Mouse (Mus musculus): ENCODE results near the gene Stap2. TPM values are rescaled to one million over a fixed set of nuclear protein-coding genes. Genes with fewer than 3 reads are reported as not detected.

Gene Stap2
- polyA plus RNA-seq, 1 experiment: 10.6 TPM

DNA sequence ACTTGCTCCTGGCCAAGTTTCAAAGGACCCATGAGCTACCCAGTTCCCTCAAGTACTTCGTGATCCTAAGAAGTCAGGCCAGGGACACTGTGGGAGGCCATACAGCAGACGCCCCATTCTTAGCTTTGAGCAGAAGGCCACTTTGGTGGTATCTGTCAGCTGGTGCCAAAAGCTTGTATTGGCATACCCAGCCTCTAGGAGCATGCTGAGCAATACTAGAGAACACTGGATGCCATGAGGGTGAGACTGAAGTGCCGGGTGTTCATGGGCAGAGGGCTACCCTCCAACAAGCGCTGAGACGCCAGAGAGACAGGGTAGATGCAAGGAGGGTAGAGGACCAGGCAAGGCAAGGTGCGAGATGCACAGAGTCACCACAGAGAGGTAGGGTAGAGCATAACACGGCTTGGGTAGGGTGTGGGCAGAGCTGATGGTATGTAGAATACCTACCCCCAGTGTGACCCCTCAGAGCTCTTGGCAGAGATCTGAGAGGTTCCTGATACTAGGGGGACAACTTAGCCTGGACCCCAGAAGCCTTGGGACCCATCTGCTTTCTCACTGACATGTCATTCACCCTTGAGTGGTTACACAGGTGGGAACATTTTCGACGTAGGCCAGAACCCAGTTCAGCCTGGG is 25.0 kb upstream of the Stap2 start:
- Histone ChIP-seq H3K4me1 (ENCODE audit: control insufficient read depth, insufficient read depth, low read length) (peaks cover 10% of the 10 kb centered on the region), H3K4me3 (replicated peaks; ENCODE audit: control insufficient read depth, low read depth, low read length) (no peak overlapping the region), H3K27ac (ENCODE audit: control insufficient read depth, insufficient read depth, low read depth, low read length, poor library complexity) (peak overlapping the region; percentile 15; the same call in 1 of the 2 replicates)
- WGBS: 58% methylated on average over 9 of the region's 9 CpGs
- no peak for TF ChIP-seq POLR2A (IDR thresholded peaks at IDR 0.05; ENCODE audit: borderline replicate concordance, control insufficient read depth, low read depth, low read length)
- TF ChIP-seq CTCF (IDR thresholded peaks at IDR 0.05; ENCODE audit: control insufficient read depth, insufficient read depth, low read length): no peak

DNA sequence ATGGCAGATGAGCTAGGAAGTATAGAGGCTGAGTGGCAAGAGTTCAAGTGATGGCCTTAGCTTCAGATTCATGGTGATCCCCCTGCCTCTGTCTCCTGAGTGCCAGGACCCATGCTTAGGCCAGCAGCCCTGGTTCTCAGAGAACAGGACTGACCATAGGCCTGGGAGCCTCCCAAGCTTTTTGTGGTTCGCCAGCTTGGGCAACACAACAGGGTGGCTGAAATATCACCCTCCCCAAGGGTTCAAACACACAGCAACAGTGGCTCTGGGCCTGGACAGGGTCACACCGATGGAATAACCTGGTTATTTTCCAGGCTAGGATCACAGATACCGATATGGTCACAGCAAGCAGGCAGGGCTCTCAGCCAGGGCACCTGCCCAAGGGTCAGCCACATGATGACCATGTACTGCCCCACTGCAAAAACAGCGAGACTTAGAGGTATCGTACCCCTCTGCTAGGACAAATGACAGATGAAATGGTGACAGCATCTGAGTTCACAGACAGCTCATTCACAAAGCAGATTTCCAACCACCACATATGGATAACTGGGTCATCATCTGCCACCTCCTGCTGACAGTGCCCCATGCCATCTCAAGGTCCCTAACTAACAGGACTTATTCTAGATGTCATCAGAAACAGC is 22.5 kb upstream of the Stap2 start:
- TF ChIP-seq POLR2A (IDR thresholded peaks at IDR 0.05; ENCODE audit: borderline replicate concordance, control insufficient read depth, low read depth, low read length): no peak
- no peak for TF ChIP-seq CTCF (IDR thresholded peaks at IDR 0.05; ENCODE audit: control insufficient read depth, insufficient read depth, low read length)
- H3K4me3 ChIP-seq (replicated peaks; ENCODE audit: control insufficient read depth, low read depth, low read length): no peak overlapping the region
- no peak overlapping the region for H3K27ac ChIP-seq (ENCODE audit: control insufficient read depth, insufficient read depth, low read depth, low read length, poor library complexity)
- peaks cover 20% of the 10 kb centered on the region for H3K4me1 ChIP-seq (ENCODE audit: control insufficient read depth, insufficient read depth, low read length)
- WGBS: 86% methylated on average over 5 of the region's 5 CpGs

DNA sequence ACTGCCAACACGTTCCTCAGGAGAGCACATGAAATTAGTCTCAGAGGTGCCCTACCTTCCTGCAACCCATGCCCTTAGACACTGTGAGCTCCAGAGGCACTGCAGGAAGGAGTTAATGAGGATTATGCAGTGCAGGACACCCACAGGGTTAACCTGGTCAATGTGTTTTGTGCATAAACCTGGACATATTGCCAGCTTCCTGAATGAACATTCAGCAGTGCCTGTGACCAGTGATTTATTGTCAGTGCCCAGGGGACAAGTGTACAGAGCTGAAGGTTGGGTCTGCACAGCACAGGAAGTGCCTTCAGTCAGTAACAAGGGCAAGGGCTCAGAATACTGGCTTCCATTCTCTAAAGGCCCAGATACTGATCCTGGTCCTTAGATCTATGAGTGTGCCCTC is 21.5 kb upstream of the Stap2 start:
- WGBS: 33% methylated on average over 1 of the region's 1 CpGs
- Histone ChIP-seq H3K4me1 (ENCODE audit: control insufficient read depth, insufficient read depth, low read length) (peaks cover 18% of the 10 kb centered on the region), H3K4me3 (replicated peaks; ENCODE audit: control insufficient read depth, low read depth, low read length) (no peak overlapping the region), H3K27ac (ENCODE audit: control insufficient read depth, insufficient read depth, low read depth, low read length, poor library complexity) (no peak overlapping the region)
- no peak for TF ChIP-seq POLR2A (IDR thresholded peaks at IDR 0.05; ENCODE audit: borderline replicate concordance, control insufficient read depth, low read depth, low read length)
- TF ChIP-seq CTCF (IDR thresholded peaks at IDR 0.05; ENCODE audit: control insufficient read depth, insufficient read depth, low read length): no peak

DNA sequence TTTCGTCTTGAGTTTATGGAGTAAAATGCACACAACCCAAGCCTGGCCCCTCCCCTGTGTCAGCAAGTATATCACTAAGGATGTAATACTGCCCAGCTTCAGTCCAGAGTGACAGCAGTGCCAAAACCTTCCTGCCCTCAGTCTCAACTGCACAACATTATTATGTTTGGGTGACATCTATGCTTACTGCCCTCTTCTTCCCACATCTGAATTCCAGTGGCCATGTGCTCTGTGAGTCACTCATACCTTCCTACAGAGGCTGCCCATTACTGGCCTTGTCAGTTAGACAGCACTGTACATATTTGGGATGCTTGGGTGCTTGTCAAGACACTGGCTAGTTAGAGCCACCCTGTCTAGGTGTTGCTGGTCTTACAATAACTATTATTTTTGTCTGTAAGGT is 20.9 kb upstream of the Stap2 start:
- no peak overlapping the region for H3K27ac ChIP-seq (ENCODE audit: control insufficient read depth, insufficient read depth, low read depth, low read length, poor library complexity)
- no peak for TF ChIP-seq POLR2A (IDR thresholded peaks at IDR 0.05; ENCODE audit: borderline replicate concordance, control insufficient read depth, low read depth, low read length)
- TF ChIP-seq CTCF (IDR thresholded peaks at IDR 0.05; ENCODE audit: control insufficient read depth, insufficient read depth, low read length): no peak
- H3K4me3 ChIP-seq (replicated peaks; ENCODE audit: control insufficient read depth, low read depth, low read length): no peak overlapping the region
- WGBS: 78% methylated on average over 1 of the region's 1 CpGs
- peaks cover 20% of the 10 kb centered on the region for H3K4me1 ChIP-seq (ENCODE audit: control insufficient read depth, insufficient read depth, low read length)

DNA sequence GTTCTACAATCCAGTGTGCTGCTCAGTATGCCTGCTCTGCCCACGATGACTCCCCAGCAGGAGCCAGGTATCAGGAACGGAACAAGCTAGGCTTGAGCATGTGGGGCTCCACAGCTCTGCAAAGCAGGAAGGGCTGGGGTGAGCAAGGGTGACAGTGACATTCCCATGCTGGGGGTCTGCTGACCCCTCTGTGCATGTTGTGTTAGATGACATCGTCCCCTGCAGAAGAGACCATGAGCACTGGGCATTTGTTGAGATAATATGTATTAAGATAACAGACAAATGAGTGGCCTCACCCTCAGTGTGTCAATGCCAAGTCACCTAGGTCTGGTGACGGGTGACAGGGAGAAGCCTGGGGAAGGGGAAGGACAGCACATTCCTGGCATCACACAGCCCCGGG is 19.5 kb upstream of the Stap2 start:
- 72% methylated on average over 5 of the region's 5 CpGs for WGBS
- Histone ChIP-seq H3K4me3 (replicated peaks; ENCODE audit: control insufficient read depth, low read depth, low read length) (no peak overlapping the region), H3K27ac (ENCODE audit: control insufficient read depth, insufficient read depth, low read depth, low read length, poor library complexity) (no peak overlapping the region), H3K4me1 (ENCODE audit: control insufficient read depth, insufficient read depth, low read length) (peaks cover 19% of the 10 kb centered on the region)
- no peak for TF ChIP-seq POLR2A (IDR thresholded peaks at IDR 0.05; ENCODE audit: borderline replicate concordance, control insufficient read depth, low read depth, low read length)
- no peak for TF ChIP-seq CTCF (IDR thresholded peaks at IDR 0.05; ENCODE audit: control insufficient read depth, insufficient read depth, low read length)

DNA sequence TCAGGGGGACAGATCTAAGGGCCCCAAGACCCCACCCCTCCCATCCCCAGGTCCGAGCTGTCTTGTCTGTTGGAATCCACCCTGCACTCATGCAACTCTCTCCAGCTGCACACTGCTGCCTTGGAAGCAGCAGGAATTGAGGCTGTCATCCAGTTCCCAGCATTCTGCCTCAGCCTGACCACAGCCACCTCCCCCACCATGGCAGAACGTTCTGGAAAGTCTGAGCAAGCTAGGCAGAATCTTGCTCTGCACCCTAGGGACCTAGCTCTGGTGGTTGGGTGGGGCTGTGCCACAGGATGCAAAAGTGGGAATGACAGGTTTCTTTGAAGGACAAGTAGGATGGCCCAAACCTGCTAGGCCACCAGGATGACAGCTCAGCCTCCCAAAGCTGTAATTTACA is 19.1 kb upstream of the Stap2 start:
- Histone ChIP-seq H3K27ac (ENCODE audit: control insufficient read depth, insufficient read depth, low read depth, low read length, poor library complexity) (no peak overlapping the region), H3K4me3 (replicated peaks; ENCODE audit: control insufficient read depth, low read depth, low read length) (no peak overlapping the region), H3K4me1 (ENCODE audit: control insufficient read depth, insufficient read depth, low read length) (peaks cover 19% of the 10 kb centered on the region)
- WGBS: 49% methylated on average over 2 of the region's 2 CpGs
- TF ChIP-seq CTCF (IDR thresholded peaks at IDR 0.05; ENCODE audit: control insufficient read depth, insufficient read depth, low read length): no peak
- TF ChIP-seq POLR2A (IDR thresholded peaks at IDR 0.05; ENCODE audit: borderline replicate concordance, control insufficient read depth, low read depth, low read length): no peak

DNA sequence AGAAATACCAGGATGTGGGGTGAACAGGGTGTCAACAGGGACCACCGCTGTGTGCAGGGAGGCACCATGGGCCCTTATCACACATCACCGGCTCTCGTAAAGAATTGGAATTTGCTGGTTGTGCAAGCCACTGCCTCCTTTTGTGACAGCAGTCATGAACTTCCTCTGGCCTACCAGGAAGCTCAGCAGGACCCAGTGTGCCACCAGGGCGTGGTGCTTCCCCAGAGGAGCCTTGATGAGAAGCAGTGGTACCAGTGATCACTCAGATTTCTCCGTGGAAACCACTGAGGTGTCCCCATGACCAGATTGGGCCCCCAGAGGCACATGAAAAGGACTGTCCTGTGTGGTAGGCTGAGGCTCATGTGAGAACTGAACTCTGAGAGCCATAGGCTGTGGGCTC is 18.0 kb upstream of the Stap2 start:
- H3K4me1 ChIP-seq (ENCODE audit: control insufficient read depth, insufficient read depth, low read length): peaks cover 19% of the 10 kb centered on the region
- H3K4me3 ChIP-seq (replicated peaks; ENCODE audit: control insufficient read depth, low read depth, low read length): no peak overlapping the region
- peak overlapping the region; percentile 3; the same call in 1 of the 2 replicates for H3K27ac ChIP-seq (ENCODE audit: control insufficient read depth, insufficient read depth, low read depth, low read length, poor library complexity)
- 10% methylated on average over 5 of the region's 5 CpGs for WGBS
- no peak for TF ChIP-seq POLR2A (IDR thresholded peaks at IDR 0.05; ENCODE audit: borderline replicate concordance, control insufficient read depth, low read depth, low read length)
- TF ChIP-seq CTCF (IDR thresholded peaks at IDR 0.05; ENCODE audit: control insufficient read depth, insufficient read depth, low read length): no peak

DNA sequence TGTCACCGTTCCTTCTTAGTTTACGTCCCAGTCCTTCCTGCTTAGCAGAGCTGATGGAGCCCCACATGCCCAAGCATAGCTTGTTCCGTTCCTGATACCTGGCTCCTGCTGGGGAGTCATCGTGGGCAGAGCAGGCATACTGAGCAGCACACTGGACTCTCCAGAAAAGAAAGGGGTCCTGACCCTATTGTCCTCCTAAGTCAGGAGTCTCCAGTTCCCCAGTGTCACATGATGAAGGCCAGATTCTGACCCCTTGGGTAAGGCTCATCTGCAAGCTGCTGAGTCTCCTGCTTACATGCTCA is 17.6 kb upstream of the Stap2 start:
- no peak overlapping the region for H3K4me3 ChIP-seq (replicated peaks; ENCODE audit: control insufficient read depth, low read depth, low read length)
- TF ChIP-seq CTCF (IDR thresholded peaks at IDR 0.05; ENCODE audit: control insufficient read depth, insufficient read depth, low read length) (no peak), POLR2A (IDR thresholded peaks at IDR 0.05; ENCODE audit: borderline replicate concordance, control insufficient read depth, low read depth, low read length) (no peak)
- 80% methylated on average over 4 of the region's 4 CpGs for WGBS
- peaks cover 20% of the 10 kb centered on the region for H3K4me1 ChIP-seq (ENCODE audit: control insufficient read depth, insufficient read depth, low read length)
- no peak overlapping the region for H3K27ac ChIP-seq (ENCODE audit: control insufficient read depth, insufficient read depth, low read depth, low read length, poor library complexity)
